Mouse (Mus musculus) heart, embryonic 16.5 days (tissue): Measurements from ENCODE around the gene Apof. TPM values are rescaled to one million over a fixed set of nuclear protein-coding genes. Genes with fewer than 3 reads are reported as not detected.
"Not testable (repeated sequence)": the region's sequence is repeated elsewhere in the genome, so short reads cannot be mapped to it uniquely, and the experiment has no call there.

Experiments
- ATAC-seq: fragments of 200-750 bp; cut with Nextera tagmentation; replicated peaks from 2 replicates; pipeline ENCODE4 v1.8.0; 2017; ENCODE audit warnings: moderate number of reproducible peaks; ENCODE audit not compliant: insufficient read depth, low FRiP score; ENCODE audit errors: extremely low read depth
- H3K27ac ChIP-seq: fragments of 300-500 bp; sonication (generic); 2 replicates; pipeline ENCODE4 v1.5.1; 2014; ENCODE audit warnings: mild to moderate bottlenecking, low read length, control low read depth, moderate library complexity
- H3K27me3 ChIP-seq: fragments of 300-500 bp; sonication (generic); 2 replicates; pipeline ENCODE4 v1.6.1; 2014; ENCODE audit warnings: low read length, mixed read lengths; ENCODE audit not compliant: control insufficient read depth, insufficient read depth
- H3K36me3 ChIP-seq: fragments of 300-500 bp; sonication (generic); 2 replicates; pipeline ENCODE4 v1.6.1; 2014; ENCODE audit not compliant: control insufficient read depth, insufficient read depth
- H3K4me1 ChIP-seq: fragments of 300-500 bp; sonication (generic); 2 replicates; pipeline ENCODE4 v1.6.1; 2014; ENCODE audit warnings: low read length, mixed read lengths; ENCODE audit not compliant: control insufficient read depth, insufficient read depth
- H3K4me2 ChIP-seq: fragments of 300-500 bp; sonication (generic); 2 replicates; pipeline ENCODE4 v1.6.1; 2014; ENCODE audit warnings: low read depth, mild to moderate bottlenecking, control low read depth, low read length
- H3K4me3 ChIP-seq: fragments of 300-500 bp; sonication (generic); 2 replicates; pipeline ENCODE4 v1.5.1; 2014; ENCODE audit warnings: mild to moderate bottlenecking, control low read depth, low read length
- H3K9ac ChIP-seq: fragments of 300-500 bp; sonication (generic); 2 replicates; pipeline ENCODE4 v1.6.1; 2014; ENCODE audit warnings: low read length, control low read depth
- H3K9me3 ChIP-seq: fragments of 300-500 bp; sonication (generic); replicated peaks from 2 replicates; pipeline ENCODE4 v1.6.1; 2016; ENCODE audit warnings: low read length; ENCODE audit not compliant: control insufficient read depth
- WGBS: fragments of 180-500 bp; shearing (Covaris S2); extraction: QIAGEN DNeasy Blood & Tissue Kit; methylation state at CpG from one replicate; pipeline ENCODE4 v1.1.7; 2014; 5-methylcytosine and 5-hydroxymethylcytosine counted together
- polyA plus RNA-seq: library from polyadenylated mRNA; unstranded; fragments of >200 nt; fragmentation: Nextera tagmentation; extraction: Ambion mirVana; gene quantifications from 2 replicates; pipeline ENCODE4 v1.2.1, GENCODE M21; 2015

Apof gene
- polyA plus RNA-seq, 1 experiment from 2014 or later, result 0.26 TPM

DNA sequence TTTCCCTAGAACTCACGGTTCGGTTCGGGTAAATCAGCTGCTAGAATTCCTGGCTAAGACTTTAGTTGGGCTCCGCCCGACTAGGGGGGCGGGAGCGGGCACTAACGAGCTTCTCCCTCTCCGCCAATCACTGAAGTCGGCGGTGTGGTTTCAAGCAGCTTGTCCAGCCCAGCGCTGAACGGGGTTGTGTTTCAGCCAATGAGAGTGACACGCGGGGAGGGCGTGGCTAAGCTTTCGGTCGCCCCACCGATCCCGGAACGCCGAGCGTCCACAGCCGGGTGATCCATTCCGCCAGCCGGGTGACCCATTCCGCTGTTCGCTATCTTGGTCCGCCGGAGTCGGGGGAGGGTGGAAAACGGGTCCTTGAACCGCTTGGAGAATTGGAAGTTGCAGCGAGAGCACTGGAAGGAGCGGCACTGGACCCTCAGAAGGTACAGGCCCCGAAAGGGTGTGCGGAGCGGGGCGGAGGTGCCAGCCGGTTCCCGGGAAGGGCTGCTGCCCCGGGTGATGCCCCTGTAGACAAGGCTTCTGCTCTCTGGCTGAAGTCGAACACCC, 1.9 kb downstream of the Apof start, which contains the start of gene Stat2:
TSS of gene Stat2 (plus strand) at position 273 of the 555 bp plus-strand sequence.
- Histone ChIP-seq H3K4me3 (peak within 1 kb of the TSS; percentile 91), H3K9me3 (no peaks in the 10 kb centered on the region), H3K27ac (peak within 1 kb of the TSS; percentile 81), H3K27me3 (no peaks in the 10 kb centered on the region), H3K4me1 (peaks cover 14% of the 10 kb centered on the region), H3K36me3 (no peaks in the 10 kb centered on the region), H3K4me2 (peak within 1 kb of the TSS; percentile 80), H3K9ac (peak within 1 kb of the TSS; percentile 88)
- peak; percentile 99 for ATAC-seq
- under 1% methylated on average over 43 of the region's 43 CpGs for WGBS

DNA sequence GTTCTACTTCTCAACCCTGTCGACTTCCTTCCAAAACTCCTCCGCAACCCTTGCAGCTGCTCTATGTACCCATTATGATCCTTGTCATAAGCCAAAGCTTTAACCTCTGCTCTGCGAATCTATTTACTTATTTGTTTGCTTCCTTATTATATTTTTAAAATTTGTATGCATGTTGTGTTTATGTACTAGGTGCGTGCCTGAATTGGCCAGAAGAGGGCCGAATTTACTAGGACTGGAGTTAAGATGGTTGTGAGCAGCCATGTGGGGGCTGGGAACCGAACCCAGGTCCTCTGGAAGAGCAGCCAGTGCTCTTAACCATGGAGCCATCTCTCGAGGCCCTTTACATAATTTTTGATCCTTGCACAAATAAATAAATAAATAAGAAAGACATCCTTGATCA, 2.4 kb downstream of the Apof start:
- Histone ChIP-seq H3K36me3 (no peaks in the 10 kb centered on the region), H3K27me3 (no peaks in the 10 kb centered on the region), H3K9ac (peak overlapping the region; percentile 88), H3K27ac (peak overlapping the region; percentile 81), H3K4me3 (peak overlapping the region; percentile 91), H3K9me3 (no peaks in the 10 kb centered on the region), H3K4me2 (peak overlapping the region; percentile 78), H3K4me1 (peaks cover 14% of the 10 kb centered on the region)
- 37% methylated on average over 7 of the region's 7 CpGs for WGBS
- no peak for ATAC-seq

DNA sequence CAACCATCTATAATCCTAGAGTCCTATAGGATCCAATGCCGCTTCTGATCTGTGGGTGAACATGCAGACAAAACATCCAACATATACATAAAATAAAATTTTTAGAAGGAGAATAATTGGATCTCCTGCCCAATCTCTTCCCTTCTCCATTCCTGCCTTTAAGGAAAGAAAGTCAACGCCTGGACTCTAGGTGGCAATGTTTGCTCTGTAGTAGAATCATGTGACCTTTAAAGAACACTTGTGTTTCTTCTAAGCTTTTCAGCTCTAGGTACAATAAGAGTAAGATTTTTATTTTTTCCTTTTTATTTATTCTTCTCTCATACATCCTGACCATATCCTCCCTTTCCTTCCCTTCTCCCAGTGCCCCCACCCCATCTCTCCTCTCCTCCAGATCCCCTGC, 3.4 kb downstream of the Apof start:
- Histone ChIP-seq H3K36me3 (no peaks in the 10 kb centered on the region), H3K4me2 (no peak overlapping the region), H3K27ac (no peak overlapping the region), H3K4me1 (peaks cover 14% of the 10 kb centered on the region), H3K9me3 (no peaks in the 10 kb centered on the region), H3K9ac (no peak overlapping the region), H3K4me3 (no peak overlapping the region), H3K27me3 (no peaks in the 10 kb centered on the region)
- WGBS, result 72% methylated on average over 2 of the region's 2 CpGs
- ATAC-seq, result no peak

- not testable (repeated sequence) for H3K9ac ChIP-seq, H3K4me3 ChIP-seq, H3K9me3 ChIP-seq, H3K27ac ChIP-seq, H3K4me2 ChIP-seq, ATAC-seq, H3K27me3 ChIP-seq, H3K36me3 ChIP-seq
- H3K4me1 ChIP-seq, result peaks cover 14% of the 10 kb centered on the region
- 95% methylated on average over 4 of the region's 7 CpGs for WGBS
These were observed 4.5 kb downstream of the Apof start for GRCm38 (mm10) chr10:128272819-128273439.

DNA sequence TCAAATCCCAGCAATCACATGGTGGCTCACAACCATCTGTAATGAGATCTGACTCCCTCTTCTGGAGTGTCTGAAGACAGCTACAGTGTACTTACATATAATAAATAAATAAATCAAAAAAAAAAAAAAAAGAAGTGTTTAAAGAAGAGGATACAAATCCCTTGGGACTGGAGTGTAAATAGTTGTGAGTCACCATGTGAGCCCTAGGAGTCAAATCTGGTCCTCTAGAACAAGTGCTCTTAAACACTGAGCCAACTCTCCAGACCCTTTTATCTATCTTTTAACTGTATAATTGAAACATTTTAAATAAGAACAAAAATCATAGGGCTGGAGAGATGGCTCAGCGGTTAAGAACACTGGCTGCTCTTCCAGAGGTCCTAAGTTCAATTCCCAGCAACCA, 6.9 kb downstream of the Apof start:
- H3K4me2 ChIP-seq, H3K9me3 ChIP-seq, H3K4me3 ChIP-seq, H3K27ac ChIP-seq, ATAC-seq, H3K9ac ChIP-seq, H3K36me3 ChIP-seq, H3K27me3 ChIP-seq: not testable (repeated sequence)
- H3K4me1 ChIP-seq, result peaks cover 10% of the 10 kb centered on the region
- 100% methylated on average over 1 of the region's 1 CpGs for WGBS

- Histone ChIP-seq H3K4me1 (peaks cover 5% of the 10 kb centered on the region; the same call in 1 of the 2 replicates), H3K27me3 (no peaks in the 10 kb centered on the region), H3K9me3 (no peaks in the 10 kb centered on the region), H3K4me3 (no peak overlapping the region), H3K9ac (no peak overlapping the region), H3K4me2 (no peak overlapping the region), H3K27ac (no peak overlapping the region), H3K36me3 (peaks cover 33% of the 10 kb centered on the region)
- ATAC-seq, result no peak
- WGBS, result 66% methylated on average over 6 of the region's 6 CpGs
These were observed 9.7 kb downstream of the Apof start for GRCm38 (mm10) chr10:128278158-128278557.

GRCm38 (mm10) chr10:128280943-128281342, 12.5 kb downstream of the Apof start:
- H3K9me3 ChIP-seq, result no peaks in the 10 kb centered on the region
- no peak for ATAC-seq
- H3K27me3 ChIP-seq, result no peaks in the 10 kb centered on the region
- H3K4me1 ChIP-seq, result no peaks in the 10 kb centered on the region
- H3K27ac ChIP-seq, result no peak overlapping the region
- no peak overlapping the region for H3K4me2 ChIP-seq
- H3K4me3 ChIP-seq, result no peak overlapping the region
- H3K36me3 ChIP-seq, result peaks cover 43% of the 10 kb centered on the region
- WGBS, result 80% methylated on average over 6 of the region's 6 CpGs
- H3K9ac ChIP-seq, result no peak overlapping the region

- no peak overlapping the region for H3K27ac ChIP-seq
- WGBS, result 88% methylated on average over 14 of the region's 14 CpGs
- no peak overlapping the region for H3K4me3 ChIP-seq
- H3K9ac ChIP-seq, result no peak overlapping the region
- H3K36me3 ChIP-seq, result peaks cover 48% of the 10 kb centered on the region
- H3K4me2 ChIP-seq, result no peak overlapping the region
- ATAC-seq, result no peak
- no peaks in the 10 kb centered on the region for H3K27me3 ChIP-seq
- H3K9me3 ChIP-seq, result no peaks in the 10 kb centered on the region
- H3K4me1 ChIP-seq, result no peaks in the 10 kb centered on the region
These were observed 13.2 kb downstream of the Apof start for GRCm38 (mm10) chr10:128281682-128282081.

- no peaks in the 10 kb centered on the region for H3K27me3 ChIP-seq
- no peak for ATAC-seq
- no peak overlapping the region for H3K4me2 ChIP-seq
- H3K27ac ChIP-seq, result no peak overlapping the region
- peaks cover 52% of the 10 kb centered on the region for H3K36me3 ChIP-seq
- WGBS, result 84% methylated on average over 20 of the region's 20 CpGs
- no peaks in the 10 kb centered on the region for H3K9me3 ChIP-seq
- no peak overlapping the region for H3K9ac ChIP-seq
- H3K4me1 ChIP-seq, result no peaks in the 10 kb centered on the region
- no peak overlapping the region for H3K4me3 ChIP-seq
These were observed 14.5 kb downstream of the Apof start for GRCm38 (mm10) chr10:128282886-128283450.
